Mouse (Mus musculus): Measurements from ENCODE around the gene Dcaf5. TPM values are rescaled to one million over a fixed set of nuclear protein-coding genes. Genes with fewer than 3 reads are reported as not detected.

The Dcaf5 gene
- total RNA-seq, 2 experiments from 2014 or later, result 75.9 to 80.7 TPM

DNA sequence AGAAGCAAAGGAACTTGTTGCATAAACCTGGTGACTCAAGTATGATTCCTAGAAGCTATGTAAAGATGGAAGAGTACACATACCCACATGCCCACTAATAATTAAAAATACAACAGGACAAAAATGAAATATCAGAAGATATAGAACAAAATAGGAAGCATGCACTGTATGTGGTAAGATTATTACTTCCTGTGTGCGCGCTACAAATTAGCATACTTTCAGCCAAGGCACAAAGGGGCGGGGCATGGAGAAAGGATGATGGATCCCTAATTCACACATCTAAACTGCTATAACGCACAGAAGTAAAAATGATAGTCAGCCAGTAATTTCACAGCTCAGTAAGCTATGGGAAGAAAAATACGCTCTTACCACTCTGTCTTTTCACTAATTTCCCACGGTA lies 32.3 kb downstream of the Dcaf5 start:
- Histone ChIP-seq H3K4me3 (no peak overlapping the region), H3K27ac (no peak overlapping the region)
- intact Hi-C loops (cut with DNase I), result no loop called here
- no peak for DNase-seq (ENCODE audit: extremely low spot score in 1 of 2, low spot score in 2 of 2)
- TF ChIP-seq CTCF (IDR thresholded peaks at IDR 0.05), result no peak

DNA sequence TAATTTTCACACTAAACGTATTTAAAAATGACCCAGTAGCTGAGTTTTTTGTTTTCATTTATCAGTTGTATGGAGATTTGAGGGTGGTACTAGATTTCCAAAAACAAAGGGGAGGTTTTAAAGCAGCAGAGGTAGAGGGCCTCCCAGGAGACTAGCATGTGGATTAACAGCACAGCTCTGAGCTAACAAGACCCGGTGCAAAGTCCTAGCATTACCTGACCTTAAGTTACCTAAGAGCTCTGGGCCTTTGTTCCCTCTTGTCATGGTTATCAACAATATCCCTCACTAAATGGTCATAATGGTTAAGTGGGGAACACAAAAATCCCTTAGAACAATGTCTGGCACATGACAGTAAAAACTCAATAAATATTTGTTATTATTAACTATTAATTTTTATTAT lies 37.3 kb downstream of the Dcaf5 start:
- DNase-seq (ENCODE audit: extremely low spot score in 1 of 2, low spot score in 2 of 2), result no peak
- intact Hi-C loops (cut with DNase I), result no loop called here
- Histone ChIP-seq H3K4me3 (no peak overlapping the region), H3K27ac (no peak overlapping the region)
- no peak for TF ChIP-seq CTCF (IDR thresholded peaks at IDR 0.05)

DNA sequence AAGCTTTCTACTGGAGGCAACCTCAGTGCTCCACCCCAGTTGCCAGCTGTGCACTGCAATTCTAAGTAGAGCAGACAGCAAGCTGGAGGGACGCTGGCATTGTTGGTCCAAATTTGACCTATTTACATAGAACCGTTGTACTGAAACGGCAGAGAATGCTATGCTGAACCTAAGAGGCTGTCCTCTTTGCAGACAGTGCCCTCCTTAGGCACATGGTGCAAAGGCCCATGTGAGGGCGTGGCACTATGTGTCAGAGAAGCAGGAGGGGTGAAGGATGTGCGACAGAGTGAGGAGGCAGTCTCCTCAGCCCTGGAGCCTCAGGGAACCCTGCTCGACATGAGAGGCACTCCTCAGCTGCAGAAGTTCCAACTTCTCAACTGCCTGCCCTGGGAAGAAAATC lies 40.0 kb downstream of the Dcaf5 start:
- Histone ChIP-seq H3K4me3 (no peak overlapping the region), H3K27ac (peak overlapping the region; percentile 73)

DNA sequence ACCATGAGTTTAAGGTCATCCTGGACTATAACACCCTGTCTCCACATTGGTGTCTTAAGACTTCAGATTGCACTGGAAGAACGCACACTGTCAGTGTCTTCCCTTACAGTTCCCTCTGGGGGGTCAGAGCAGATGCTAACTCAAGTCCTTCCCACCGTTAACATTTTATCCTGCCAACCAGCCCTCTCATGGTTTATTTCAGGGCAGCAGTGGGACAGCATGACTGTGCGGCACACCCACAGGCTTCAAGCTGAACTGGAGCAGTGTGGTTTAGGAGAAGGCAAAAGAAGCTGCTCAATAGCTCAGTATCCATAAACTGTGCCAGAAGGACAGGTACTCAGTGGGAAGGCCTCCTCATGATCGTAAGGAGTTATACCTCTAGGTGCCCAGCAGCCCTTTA lies 41.1 kb downstream of the Dcaf5 start:
- peak in 1 of 2 experiments; percentile 41 for DNase-seq (ENCODE audit: extremely low spot score in 1 of 2, low spot score in 2 of 2)

More for the DNA sequence above, 40.0 kb downstream of the Dcaf5 start:
- intact Hi-C loops (cut with DNase I), result no loop called here
- no peak for TF ChIP-seq CTCF (IDR thresholded peaks at IDR 0.05)
- no peak for DNase-seq (ENCODE audit: extremely low spot score in 1 of 2, low spot score in 2 of 2)

DNA sequence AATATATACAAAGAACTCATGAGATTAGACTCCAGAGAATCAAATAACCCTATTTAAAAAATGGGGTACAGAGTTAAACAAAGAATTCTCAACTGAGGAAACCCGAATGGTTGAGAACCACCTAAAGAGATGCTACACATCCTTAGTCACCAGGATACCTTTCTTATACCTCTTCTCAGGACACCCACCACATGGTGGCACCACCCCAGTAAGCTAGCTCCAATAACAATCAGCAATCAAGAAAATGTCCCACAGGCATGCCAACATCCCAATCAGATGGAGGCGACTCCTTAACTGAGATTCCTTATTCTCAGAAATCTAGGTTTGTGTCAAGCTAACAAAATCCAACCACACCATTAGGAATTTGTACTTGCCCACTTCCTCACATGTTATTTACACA lies 42.4 kb downstream of the Dcaf5 start:
- H3K4me3 ChIP-seq, result no peak overlapping the region
- H3K27ac ChIP-seq, result peak overlapping the region; percentile 74
- DNase-seq (ENCODE audit: extremely low spot score in 1 of 2, low spot score in 2 of 2), result no peak
- intact Hi-C loops (cut with DNase I), result no loop called here
- TF ChIP-seq CTCF (IDR thresholded peaks at IDR 0.05), result peak; percentile 46

More for the DNA sequence above, 41.1 kb downstream of the Dcaf5 start:
- no peak for TF ChIP-seq CTCF (IDR thresholded peaks at IDR 0.05)
- H3K4me3 ChIP-seq, result no peak overlapping the region
- intact Hi-C loops (cut with DNase I), result no loop called here
- peak overlapping the region; percentile 73 for H3K27ac ChIP-seq

DNA sequence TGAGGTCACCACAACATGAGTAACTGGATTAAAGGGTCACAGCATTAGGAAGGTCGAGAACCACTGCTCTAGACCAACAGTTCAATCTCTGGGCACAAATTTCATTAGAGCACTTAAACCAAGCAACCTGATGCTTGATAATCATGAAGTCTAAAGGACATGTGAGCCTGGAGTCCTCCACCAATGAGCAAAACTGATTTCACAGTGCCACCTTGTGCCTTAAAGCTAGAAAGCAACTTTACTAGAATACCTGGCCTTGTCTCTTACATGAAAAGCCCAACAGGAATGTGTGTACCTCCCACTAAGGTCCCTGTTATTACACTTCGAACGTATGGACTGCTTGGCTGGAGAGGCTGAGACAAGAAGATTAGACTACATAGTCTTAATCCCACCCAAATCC lies 47.0 kb downstream of the Dcaf5 start:
- Histone ChIP-seq H3K4me3 (no peak overlapping the region), H3K27ac (peak overlapping the region; percentile 42; the same call in 1 of the 2 replicates)
- TF ChIP-seq CTCF (IDR thresholded peaks at IDR 0.05), result peak; percentile 59
- intact Hi-C loops (cut with DNase I), result loop anchor here (2.0 to 5.0 kb wide), 2 partner anchors 132 to 231 kb away; no protein-coding TSS in a partner anchor
- no peak for DNase-seq (ENCODE audit: extremely low spot score in 1 of 2, low spot score in 2 of 2)

DNA sequence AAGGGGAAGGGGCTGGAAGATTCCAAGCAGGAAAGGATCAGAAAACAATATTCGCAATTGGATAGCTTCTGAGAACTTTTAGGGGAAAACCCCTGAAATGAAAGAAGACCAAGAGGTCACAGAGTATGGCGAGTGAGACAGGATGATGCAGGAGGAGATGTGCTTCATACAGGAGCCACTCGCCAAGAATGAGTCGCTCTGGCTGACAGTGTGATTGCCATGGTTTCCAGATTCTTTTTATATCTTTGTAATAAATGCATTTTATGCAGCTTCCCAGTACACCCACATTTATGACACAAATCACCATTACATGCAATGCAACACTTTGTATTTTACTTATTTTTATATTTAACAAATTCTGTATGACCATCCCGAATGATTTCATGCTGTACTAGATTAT lies 49.1 kb downstream of the Dcaf5 start:
- TF ChIP-seq CTCF (IDR thresholded peaks at IDR 0.05), result no peak

DNA sequence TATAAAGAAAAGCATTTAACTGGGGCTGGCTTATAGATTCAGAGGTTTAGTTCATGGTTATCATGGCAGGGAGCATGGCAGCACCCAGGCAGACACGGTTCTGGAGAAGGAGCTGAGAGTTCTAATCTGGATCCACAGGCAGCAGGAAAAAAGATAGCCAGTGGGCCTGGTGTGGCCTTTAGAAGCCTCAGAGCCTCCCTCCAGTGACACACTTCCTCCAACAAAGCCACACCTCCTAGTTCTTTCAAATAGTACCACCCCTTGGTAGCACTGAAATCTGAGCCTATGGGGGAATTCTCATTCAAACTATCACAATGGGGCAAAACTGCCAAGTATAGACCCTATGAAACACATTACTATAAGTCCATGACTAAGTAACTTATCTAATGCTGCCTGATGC lies 51.0 kb downstream of the Dcaf5 start:
- TF ChIP-seq CTCF (IDR thresholded peaks at IDR 0.05), result no peak
- H3K4me3 ChIP-seq, result no peak overlapping the region
- H3K27ac ChIP-seq, result no peak overlapping the region; the same call in 1 of the 2 replicates
- DNase-seq (ENCODE audit: extremely low spot score in 1 of 2, low spot score in 2 of 2), result no peak
- intact Hi-C loops (cut with DNase I), result loop anchor here (5.0 kb wide), 1 partner anchor 128 kb away; no protein-coding TSS in a partner anchor

More for the DNA sequence above, 49.1 kb downstream of the Dcaf5 start:
- Histone ChIP-seq H3K4me3 (no peak overlapping the region), H3K27ac (peak overlapping the region; percentile 55)
- intact Hi-C loops (cut with DNase I), result loop anchor here (5.0 kb wide), 1 partner anchor 130 kb away; no protein-coding TSS in a partner anchor
- no peak for DNase-seq (ENCODE audit: extremely low spot score in 1 of 2, low spot score in 2 of 2)

DNA sequence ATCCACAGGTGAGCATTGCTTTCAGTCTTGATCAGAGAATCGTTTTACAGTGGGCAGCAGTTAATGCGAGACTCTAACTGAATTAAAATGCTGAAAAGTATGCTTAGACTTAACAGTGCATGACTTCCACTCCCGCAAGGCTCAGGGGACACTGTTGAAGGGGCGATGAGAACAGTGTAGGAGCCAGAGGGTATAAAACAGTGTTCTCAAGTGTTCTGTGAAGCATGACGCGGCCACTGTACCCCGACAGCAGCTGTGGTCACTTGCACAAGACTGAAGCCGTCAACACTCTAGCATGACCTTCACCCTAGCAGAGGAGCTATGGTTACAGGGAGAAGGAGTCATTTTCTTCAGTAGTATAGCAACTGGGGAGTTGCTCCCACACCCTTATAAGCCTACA lies 52.9 kb downstream of the Dcaf5 start:
- DNase-seq (ENCODE audit: extremely low spot score in 1 of 2, low spot score in 2 of 2), result no peak
- intact Hi-C loops (cut with DNase I), result no loop called here
- Histone ChIP-seq H3K27ac (no peak overlapping the region), H3K4me3 (no peak overlapping the region)
- no peak for TF ChIP-seq CTCF (IDR thresholded peaks at IDR 0.05)

DNA sequence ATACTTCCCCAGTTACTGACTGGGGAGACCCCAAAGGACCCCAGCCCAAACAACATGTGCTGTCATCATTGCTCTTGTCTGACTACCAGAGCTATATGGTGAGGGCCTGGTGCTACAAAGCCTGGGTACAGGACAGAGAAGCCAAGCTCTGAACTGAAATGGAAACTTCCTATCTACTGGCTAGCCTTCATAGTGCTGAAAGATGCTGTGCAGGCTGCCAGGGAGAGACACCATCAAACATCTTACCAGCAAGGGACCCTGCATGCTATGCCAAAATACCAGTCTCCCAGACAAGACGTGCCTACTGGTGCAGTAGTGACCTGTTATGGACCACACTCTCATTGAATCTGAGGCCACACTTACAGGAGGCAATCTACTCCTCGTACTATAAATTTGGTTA lies 53.6 kb downstream of the Dcaf5 start:
- TF ChIP-seq CTCF (IDR thresholded peaks at IDR 0.05), result no peak
- H3K27ac ChIP-seq, result no peak overlapping the region
- no peak for DNase-seq (ENCODE audit: extremely low spot score in 1 of 2, low spot score in 2 of 2)
- intact Hi-C loops (cut with DNase I), result no loop called here
- no peak overlapping the region for H3K4me3 ChIP-seq

DNA sequence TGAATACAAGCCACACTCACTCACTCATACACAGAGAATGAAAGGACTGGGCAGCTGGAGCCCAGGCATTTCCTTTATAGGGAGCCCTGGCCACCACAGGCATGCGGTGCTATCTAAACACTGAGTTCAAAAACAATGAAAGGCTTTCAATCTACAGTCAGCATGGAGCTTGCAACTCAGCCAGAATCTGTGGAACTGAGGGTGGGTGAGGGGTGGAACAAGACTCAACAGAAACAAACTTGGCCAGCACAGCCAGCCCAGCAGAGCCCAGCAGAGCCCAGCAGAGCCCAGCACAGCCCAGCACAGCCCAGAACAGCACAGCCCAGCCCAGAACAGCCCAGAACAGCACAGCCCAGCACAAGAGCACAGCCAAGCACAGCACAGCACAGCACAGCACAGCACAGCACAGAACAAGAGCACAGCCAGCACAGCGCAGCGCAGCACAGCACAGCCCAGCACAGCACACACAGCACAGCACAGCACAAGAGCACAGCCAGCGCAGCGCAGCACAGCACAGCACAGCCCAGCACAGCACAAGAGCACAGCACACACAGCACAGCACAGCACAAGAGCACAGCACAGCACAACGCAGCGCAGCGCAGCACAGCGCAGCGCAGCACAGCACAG lies 56.5 kb downstream of the Dcaf5 start:
- Histone ChIP-seq H3K4me3 (no peak overlapping the region), H3K27ac (peak overlapping the region; percentile 67)
- DNase-seq (ENCODE audit: extremely low spot score in 1 of 2, low spot score in 2 of 2), result peak in 1 of 2 experiments; percentile 33
- no peak for TF ChIP-seq CTCF (IDR thresholded peaks at IDR 0.05)
- intact Hi-C loops (cut with DNase I), result no loop called here

DNA sequence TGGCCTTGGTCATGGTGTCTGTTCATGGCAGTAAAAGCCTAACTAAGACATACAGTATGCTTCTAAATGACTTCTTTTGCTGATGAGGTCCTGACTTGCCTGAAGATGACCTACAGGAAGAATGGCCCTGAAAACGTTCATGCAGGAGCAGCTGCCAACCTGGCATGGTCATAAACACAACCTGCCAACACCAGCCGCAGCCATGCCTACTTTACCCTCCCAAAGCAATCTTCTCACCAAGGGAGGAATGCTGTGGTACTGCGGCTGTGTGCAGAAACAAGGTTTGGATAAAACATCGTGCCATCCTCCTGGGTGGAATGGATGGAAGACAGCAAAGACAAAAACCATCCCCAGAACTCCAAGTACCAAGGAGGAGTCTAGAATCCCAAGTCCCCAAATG lies 57.0 kb downstream of the Dcaf5 start:
- DNase-seq (ENCODE audit: extremely low spot score in 1 of 2, low spot score in 2 of 2), result no peak
- intact Hi-C loops (cut with DNase I), result no loop called here
- TF ChIP-seq CTCF (IDR thresholded peaks at IDR 0.05), result no peak
- Histone ChIP-seq H3K4me3 (no peak overlapping the region), H3K27ac (peak overlapping the region; percentile 67)

DNA sequence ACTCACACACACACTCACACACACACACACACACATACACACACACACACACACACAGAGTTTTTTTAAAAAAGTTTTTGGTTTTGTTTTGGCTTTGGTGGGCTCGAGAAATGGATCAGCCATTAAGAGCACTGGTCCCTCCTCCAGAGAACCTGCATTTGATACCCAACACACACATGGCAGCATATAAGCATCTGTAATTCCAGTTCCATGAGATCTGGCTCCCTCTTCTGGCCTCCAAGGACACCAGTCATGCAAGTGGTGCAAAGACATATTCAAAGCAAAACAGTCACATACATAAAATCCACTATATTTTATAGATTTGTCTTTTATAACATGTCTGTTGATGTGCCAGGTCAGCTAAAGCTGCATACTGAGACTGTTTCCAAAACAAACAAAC lies 58.8 kb downstream of the Dcaf5 start:
- H3K27ac ChIP-seq, result no peak overlapping the region
- H3K4me3 ChIP-seq, result no peak overlapping the region
- peak; percentile 70 for TF ChIP-seq CTCF (IDR thresholded peaks at IDR 0.05)
- intact Hi-C loops (cut with DNase I), result loop anchor here (1.0 kb wide), 1 partner anchor 179 kb away; no protein-coding TSS in a partner anchor
- no peak for DNase-seq (ENCODE audit: extremely low spot score in 1 of 2, low spot score in 2 of 2)

Measured in left cerebral cortex, adult 2 months (tissue).